Mouse (Mus musculus): ENCODE measurements around the gene Spata25.

The Spata25 gene

GRCm38 (mm10) chr2:164783926-164784581 lies 44.3 kb downstream of the Spata25 start:
- no peak for DNase-seq (ENCODE audit: low spot score)

- DNase-seq (ENCODE audit: low spot score), result no peak
Observed at GRCm38 (mm10) chr2:164781876-164782275, 46.5 kb downstream of the Spata25 start.

GRCm38 (mm10) chr2:164779481-164780086 lies 48.8 kb downstream of the Spata25 start, which contains the start of gene Tnnc2:
Gene Tnnc2, minus strand, starts transcription at chr2:164779967.
- DNase-seq (ENCODE audit: low spot score), result no peak

GRCm38 (mm10) chr2:164778809-164779208 lies 49.5 kb downstream of the Spata25 start:
- no peak for DNase-seq (ENCODE audit: low spot score)

- DNase-seq (ENCODE audit: low spot score), result no peak
Observed at GRCm38 (mm10) chr2:164778015-164778287, 50.4 kb downstream of the Spata25 start.

- no peak for DNase-seq (ENCODE audit: low spot score)
Observed at GRCm38 (mm10) chr2:164777246-164778014, 50.9 kb downstream of the Spata25 start.

GRCm38 (mm10) chr2:164776801-164777200 lies 51.5 kb downstream of the Spata25 start:
- DNase-seq (ENCODE audit: low spot score), result no peak
